Mouse (Mus musculus) c-Kit-negative CD71-positive TER-119-positive erythroid progenitor cells, embryonic 14.5 days (primary cell): ENCODE data around the gene Furin.

Experiments
- DNase-seq: peaks from one replicate; pipeline ENCODE4 v3.0.0-alpha.2; 2013; ENCODE audit warnings: low read depth, low spot score

The Furin gene

GRCm38 (mm10) chr7:80341793-80342192 lies 63.4 kb downstream of the Furin start:
- DNase-seq = no peak

GRCm38 (mm10) chr7:80340793-80341192 lies 64.4 kb downstream of the Furin start, which contains the start of gene Unc45a:
Unc45a (minus strand) TSS chr7:80341005.
- peak; percentile 60 for DNase-seq

- DNase-seq = peak; percentile 98
Observed at GRCm38 (mm10) chr7:80339793-80340628, 65.2 kb downstream of the Furin start.

GRCm38 (mm10) chr7:80339371-80339770 lies 65.9 kb downstream of the Furin start:
- DNase-seq = no peak
